13 mouse cellular contexts compared by ENCODE assay signal in the genomic region with DNA sequence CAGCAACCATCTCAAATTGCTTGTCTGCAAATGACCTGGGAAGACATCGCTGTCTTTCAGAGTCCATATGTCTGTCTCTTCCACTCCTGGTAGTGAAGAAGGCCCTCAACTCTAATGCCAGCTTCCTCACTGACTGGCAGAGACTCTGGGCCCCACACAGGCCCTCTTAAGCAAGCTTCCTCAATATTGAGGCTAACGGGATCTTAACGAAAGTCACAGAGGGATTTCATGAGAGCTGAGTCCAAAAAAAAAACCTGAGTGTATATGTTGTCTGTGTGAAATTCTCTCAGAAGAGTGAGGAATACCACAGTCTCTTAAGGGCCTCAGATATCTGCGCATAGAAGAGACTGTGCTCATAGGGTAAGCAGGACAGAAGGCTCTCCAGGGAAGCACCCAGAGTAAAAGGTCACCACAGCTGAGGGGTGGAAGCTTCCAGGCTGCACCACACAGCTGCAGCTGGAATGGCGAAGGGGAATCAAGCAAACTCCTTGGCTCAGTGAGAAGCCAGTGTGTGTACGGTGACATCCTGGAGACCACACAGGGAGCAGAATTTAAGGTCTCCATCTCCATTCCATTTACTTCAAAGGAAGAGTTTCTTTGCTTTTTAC. TPM values are rescaled to one million over a fixed set of nuclear protein-coding genes. Genes with fewer than 3 reads are reported as not detected.
DNase-seq lines count a peak whose midpoint lies in the region; ATAC-seq lines count a peak whose summit lies in the region.
"Had no signal": no experiment of that assay in that cellular context is flagged by ENCODE, and none has a peak within 500 bp of the region (broad histone marks: within the 10 kb centered on the region; RNA-seq: fewer than 3 reads in every experiment).

No protein-coding gene starts in this region.

- peaks cover 44% of the 10 kb centered on the region for H3K36me3 ChIP-seq in liver, embryonic 13.5 days
- H3K36me3 ChIP-seq in liver, embryonic 12.5 days = peaks cover 68% of the 10 kb centered on the region
- H3K36me3 ChIP-seq in intestine, embryonic 15.5 days = peaks cover 40% of the 10 kb centered on the region
- peaks cover 42% of the 10 kb centered on the region for H3K36me3 ChIP-seq in stomach, embryonic 16.5 days (ENCODE audit: control insufficient read depth, insufficient read depth, low read length)

- H3K27ac ChIP-seq in liver, embryonic 13.5 days = peak overlapping the region; percentile 34; the same call in 1 of the 2 replicates
- no peak overlapping the region for H3K27ac ChIP-seq in liver, embryonic 12.5 days
- H3K27ac ChIP-seq in intestine, embryonic 15.5 days = peak overlapping the region; percentile 84
- H3K27ac ChIP-seq in stomach, embryonic 16.5 days (ENCODE audit: low read length) = peak overlapping the region; percentile 51
- H3K27ac ChIP-seq: midbrain, embryonic 12.5 days had no signal

- no peak overlapping the region for H3K9ac ChIP-seq in liver, embryonic 13.5 days
- H3K9ac ChIP-seq in liver, embryonic 12.5 days = no peak overlapping the region
- H3K9ac ChIP-seq in intestine, embryonic 15.5 days = no peak overlapping the region
- no peak overlapping the region for H3K9ac ChIP-seq in stomach, embryonic 16.5 days (ENCODE audit: low read length)
- H3K9ac ChIP-seq: midbrain, embryonic 12.5 days had no signal

- ATAC-seq in liver, embryonic 13.5 days (ENCODE audit: low read depth) = no peak
- ATAC-seq in liver, embryonic 12.5 days = no peak
- ATAC-seq in intestine, embryonic 15.5 days = no peak
- ATAC-seq in stomach, embryonic 16.5 days (ENCODE audit: insufficient read depth, low FRiP score) = no peak
- ATAC-seq: forebrain, embryonic 16.5 days had no signal

- 71% methylated on average over 6 of the region's 6 CpGs for WGBS in liver, embryonic 13.5 days (ENCODE audit: insufficient replicate concordance)
- 73% methylated on average over 6 of the region's 6 CpGs for WGBS in liver, embryonic 12.5 days (ENCODE audit: insufficient replicate concordance)
- WGBS in intestine, embryonic 15.5 days = 58% methylated on average over 6 of the region's 6 CpGs
- 64% methylated on average over 6 of the region's 6 CpGs for WGBS in stomach, embryonic 16.5 days

- H3K9me3 ChIP-seq in liver, embryonic 13.5 days (replicated peaks) = no peaks in the 10 kb centered on the region
- no peaks in the 10 kb centered on the region for H3K9me3 ChIP-seq in liver, embryonic 12.5 days (replicated peaks)
- no peaks in the 10 kb centered on the region for H3K9me3 ChIP-seq in intestine, embryonic 15.5 days
- H3K9me3 ChIP-seq in stomach, embryonic 16.5 days (replicated peaks; ENCODE audit: control insufficient read depth, low read length) = no peaks in the 10 kb centered on the region

- H3K27me3 ChIP-seq in liver, embryonic 13.5 days = no peaks in the 10 kb centered on the region
- H3K27me3 ChIP-seq in liver, embryonic 12.5 days (replicated peaks) = no peaks in the 10 kb centered on the region
- no peaks in the 10 kb centered on the region for H3K27me3 ChIP-seq in intestine, embryonic 15.5 days (replicated peaks)
- no peaks in the 10 kb centered on the region for H3K27me3 ChIP-seq in stomach, embryonic 16.5 days (ENCODE audit: control insufficient read depth, insufficient read depth, low read length)
- H3K27me3 ChIP-seq: midbrain, embryonic 12.5 days had no signal

- intact Hi-C loops in left cerebral cortex, postnatal 36 days (cut with DNase I) = no loop called here

- no peak overlapping the region for H3K4me2 ChIP-seq in liver, embryonic 13.5 days
- no peak overlapping the region for H3K4me2 ChIP-seq in liver, embryonic 12.5 days
- H3K4me2 ChIP-seq in intestine, embryonic 15.5 days (replicated peaks) = no peak overlapping the region
- H3K4me2 ChIP-seq in stomach, embryonic 16.5 days (ENCODE audit: low read depth, low read length) = no peak overlapping the region
- H3K4me2 ChIP-seq: midbrain, embryonic 12.5 days had no signal

- peak; percentile 97 for DNase-seq in heart, adult 11 months
- no peak for DNase-seq in heart, adult 9 months (ENCODE audit: low spot score in 2 of 2)
- DNase-seq in liver, embryonic 13.5 days = no peak
- no peak for DNase-seq in spleen, postnatal 4 days (ENCODE audit: low spot score in 2 of 2)
- DNase-seq in left cerebral cortex, postnatal 36 days (ENCODE audit: low spot score in 2 of 2) = no peak
- DNase-seq: cerebellum, postnatal 10 days; lung, adult 18-20 months; thymus, postnatal 4 days had no signal

- H3K4me1 ChIP-seq in liver, embryonic 13.5 days (replicated peaks) = peaks cover 7% of the 10 kb centered on the region; the same call in 1 of the 2 replicates
- no peaks in the 10 kb centered on the region for H3K4me1 ChIP-seq in liver, embryonic 12.5 days
- peaks cover 14% of the 10 kb centered on the region for H3K4me1 ChIP-seq in intestine, embryonic 15.5 days (replicated peaks)
- 0 out of 2 replicates have a peak, but pooled peaks cover 7% of the 10 kb centered on the region for H3K4me1 ChIP-seq in stomach, embryonic 16.5 days (ENCODE audit: control insufficient read depth, insufficient read depth, low read length)
- H3K4me1 ChIP-seq: midbrain, embryonic 12.5 days had no signal

- no peak overlapping the region for H3K4me3 ChIP-seq in liver, embryonic 13.5 days (replicated peaks)
- no peak overlapping the region for H3K4me3 ChIP-seq in liver, embryonic 12.5 days
- no peak overlapping the region for H3K4me3 ChIP-seq in intestine, embryonic 15.5 days (replicated peaks)
- no peak overlapping the region for H3K4me3 ChIP-seq in stomach, embryonic 16.5 days (replicated peaks; ENCODE audit: low read length)
- H3K4me3 ChIP-seq: midbrain, embryonic 12.5 days had no signal

RNA-seq across cellular contexts. Expression of gene Gpx3, which starts 18.8 kb away (rescaled TPM):
- 20.9 and 26.3 TPM in 2 replicates for polyA plus RNA-seq in liver, embryonic 13.5 days (2015; fragmentation: Nextera tagmentation; extraction: Ambion mirVana)
- polyA plus RNA-seq in liver, embryonic 12.5 days (2016; fragmentation: Nextera tagmentation; extraction: Ambion mirVana) = 30.9 and 32.9 TPM in 2 replicates
- polyA plus RNA-seq in intestine, embryonic 15.5 days (2015; fragmentation: Nextera tagmentation; extraction: Ambion mirVana) = 308 and 352 TPM in 2 replicates
- polyA plus RNA-seq in stomach, embryonic 16.5 days (2015; fragmentation: Nextera tagmentation; extraction: Ambion mirVana) = 174 and 187 TPM in 2 replicates
- 1 to 10 TPM; 7.9 to 8.9 TPM for total RNA-seq in left cerebral cortex, postnatal 36 days (2021)

RNA-seq across cellular contexts. Expression of gene Tnip1, which starts 41.6 kb away (rescaled TPM):
- polyA plus RNA-seq in liver, embryonic 13.5 days (2015; fragmentation: Nextera tagmentation; extraction: Ambion mirVana) = 5.1 and 5.8 TPM in 2 replicates
- polyA plus RNA-seq in liver, embryonic 12.5 days (2016; fragmentation: Nextera tagmentation; extraction: Ambion mirVana) = 7.4 and 7.6 TPM in 2 replicates
- polyA plus RNA-seq in intestine, embryonic 15.5 days (2015; fragmentation: Nextera tagmentation; extraction: Ambion mirVana) = 22.7 and 24.5 TPM in 2 replicates
- polyA plus RNA-seq in stomach, embryonic 16.5 days (2015; fragmentation: Nextera tagmentation; extraction: Ambion mirVana) = 21.3 and 23.1 TPM in 2 replicates
- total RNA-seq in left cerebral cortex, postnatal 36 days (2021) = 10 to 100 TPM; 37.5 to 42.0 TPM

RNA-seq across cellular contexts. Expression of gene Hint1, which starts 54.9 kb away (rescaled TPM):
- polyA plus RNA-seq in liver, embryonic 13.5 days (2015; fragmentation: Nextera tagmentation; extraction: Ambion mirVana) = 519 and 540 TPM in 2 replicates
- 479 and 518 TPM in 2 replicates for polyA plus RNA-seq in liver, embryonic 12.5 days (2016; fragmentation: Nextera tagmentation; extraction: Ambion mirVana)
- 705 and 851 TPM in 2 replicates for polyA plus RNA-seq in intestine, embryonic 15.5 days (2015; fragmentation: Nextera tagmentation; extraction: Ambion mirVana)
- 505 and 634 TPM in 2 replicates for polyA plus RNA-seq in stomach, embryonic 16.5 days (2015; fragmentation: Nextera tagmentation; extraction: Ambion mirVana)
- 100 to 1,000 TPM; 231 to 246 TPM for total RNA-seq in left cerebral cortex, postnatal 36 days (2021)
